Mouse (Mus musculus) c-Kit-positive CD71-positive TER-119-positive erythroid progenitor cells, embryonic 14.5 days (primary cell): ENCODE data around the gene Pcdh7.

Experiments used
- DNase-seq: peaks from one replicate; pipeline ENCODE4 v3.0.0-alpha.2; 2013; ENCODE audit warnings: low spot score

Pcdh7 gene

GRCm38 (mm10) chr5:57921140-57921539 is 203.4 kb downstream of the Pcdh7 start:
- no peak for DNase-seq

GRCm38 (mm10) chr5:57931331-57931730 is 213.6 kb downstream of the Pcdh7 start:
- DNase-seq: no peak

- no peak for DNase-seq
Measured at GRCm38 (mm10) chr5:57931738-57932137, 214.0 kb downstream of the Pcdh7 start.

GRCm38 (mm10) chr5:57934666-57935065 is 216.9 kb downstream of the Pcdh7 start:
- no peak for DNase-seq

- DNase-seq: no peak
Measured at GRCm38 (mm10) chr5:57940457-57940856, 222.7 kb downstream of the Pcdh7 start.

GRCm38 (mm10) chr5:57943176-57943575 is 225.4 kb downstream of the Pcdh7 start:
- DNase-seq: no peak

GRCm38 (mm10) chr5:57943611-57944010 is 225.8 kb downstream of the Pcdh7 start:
- DNase-seq: no peak

GRCm38 (mm10) chr5:57945419-57945818 is 227.7 kb downstream of the Pcdh7 start:
- no peak for DNase-seq

- no peak for DNase-seq
Measured at GRCm38 (mm10) chr5:57959317-57959716, 241.6 kb downstream of the Pcdh7 start.

- no peak for DNase-seq
Measured at GRCm38 (mm10) chr5:57963792-57964191, 246.0 kb downstream of the Pcdh7 start.

GRCm38 (mm10) chr5:57964201-57964600 is 246.4 kb downstream of the Pcdh7 start:
- DNase-seq: no peak

GRCm38 (mm10) chr5:57993584-57993983 is 275.8 kb downstream of the Pcdh7 start:
- no peak for DNase-seq

GRCm38 (mm10) chr5:58021331-58021730 is 303.6 kb downstream of the Pcdh7 start:
- DNase-seq: no peak

GRCm38 (mm10) chr5:58025123-58025522 is 307.4 kb downstream of the Pcdh7 start:
- no peak for DNase-seq

GRCm38 (mm10) chr5:58025759-58026158 is 308.0 kb downstream of the Pcdh7 start:
- DNase-seq: no peak

- DNase-seq: no peak
Measured at GRCm38 (mm10) chr5:58039875-58040274, 322.1 kb downstream of the Pcdh7 start.

- no peak for DNase-seq
Measured at GRCm38 (mm10) chr5:58044216-58044615, 326.4 kb downstream of the Pcdh7 start.

- no peak for DNase-seq
Measured at GRCm38 (mm10) chr5:58081054-58081453, 363.3 kb downstream of the Pcdh7 start.

GRCm38 (mm10) chr5:58082230-58082629 is 364.5 kb downstream of the Pcdh7 start:
- DNase-seq: no peak

GRCm38 (mm10) chr5:58083056-58083455 is 365.3 kb downstream of the Pcdh7 start:
- DNase-seq: no peak

GRCm38 (mm10) chr5:58083972-58084371 is 366.2 kb downstream of the Pcdh7 start:
- no peak for DNase-seq

GRCm38 (mm10) chr5:58108665-58109364 is 391.0 kb downstream of the Pcdh7 start:
- DNase-seq: no peak

GRCm38 (mm10) chr5:58116096-58116495 is 398.3 kb downstream of the Pcdh7 start:
- no peak for DNase-seq

- DNase-seq: no peak
Measured at GRCm38 (mm10) chr5:58117896-58118295, 400.1 kb downstream of the Pcdh7 start.
